Mouse (Mus musculus): Measurements from ENCODE around the gene Bfsp2. TPM values are rescaled to one million over a fixed set of nuclear protein-coding genes. Genes with fewer than 3 reads are reported as not detected.

Bfsp2 gene
- polyA plus RNA-seq, 1 experiment = 1.8 TPM

GRCm38 (mm10) chr9:103489096-103489495 is 8.9 kb upstream of the Bfsp2 start:
- 52% methylated on average over 7 of the region's 7 CpGs for WGBS

GRCm38 (mm10) chr9:103486262-103486661 is 6.0 kb upstream of the Bfsp2 start:
- no peak for DNase-seq (ENCODE audit: low read depth, low spot score)
- WGBS = 78% methylated on average over 6 of the region's 6 CpGs

More at GRCm38 (mm10) chr9:103489096-103489495, 8.9 kb upstream of the Bfsp2 start:
- DNase-seq (ENCODE audit: low read depth, low spot score) = no peak

GRCm38 (mm10) chr9:103485606-103486005 is 5.4 kb upstream of the Bfsp2 start:
- WGBS = 38% methylated on average over 8 of the region's 8 CpGs
- DNase-seq (ENCODE audit: low read depth, low spot score) = no peak

- DNase-seq (ENCODE audit: low read depth, low spot score) = no peak
- 56% methylated on average over 8 of the region's 8 CpGs for WGBS
Observed at GRCm38 (mm10) chr9:103480603-103481220, 492 bp upstream of the Bfsp2 start.

- 48% methylated on average over 6 of the region's 6 CpGs for WGBS
- DNase-seq (ENCODE audit: low read depth, low spot score) = no peak
Observed at GRCm38 (mm10) chr9:103475414-103475813, 4.8 kb downstream of the Bfsp2 start.

DNA sequence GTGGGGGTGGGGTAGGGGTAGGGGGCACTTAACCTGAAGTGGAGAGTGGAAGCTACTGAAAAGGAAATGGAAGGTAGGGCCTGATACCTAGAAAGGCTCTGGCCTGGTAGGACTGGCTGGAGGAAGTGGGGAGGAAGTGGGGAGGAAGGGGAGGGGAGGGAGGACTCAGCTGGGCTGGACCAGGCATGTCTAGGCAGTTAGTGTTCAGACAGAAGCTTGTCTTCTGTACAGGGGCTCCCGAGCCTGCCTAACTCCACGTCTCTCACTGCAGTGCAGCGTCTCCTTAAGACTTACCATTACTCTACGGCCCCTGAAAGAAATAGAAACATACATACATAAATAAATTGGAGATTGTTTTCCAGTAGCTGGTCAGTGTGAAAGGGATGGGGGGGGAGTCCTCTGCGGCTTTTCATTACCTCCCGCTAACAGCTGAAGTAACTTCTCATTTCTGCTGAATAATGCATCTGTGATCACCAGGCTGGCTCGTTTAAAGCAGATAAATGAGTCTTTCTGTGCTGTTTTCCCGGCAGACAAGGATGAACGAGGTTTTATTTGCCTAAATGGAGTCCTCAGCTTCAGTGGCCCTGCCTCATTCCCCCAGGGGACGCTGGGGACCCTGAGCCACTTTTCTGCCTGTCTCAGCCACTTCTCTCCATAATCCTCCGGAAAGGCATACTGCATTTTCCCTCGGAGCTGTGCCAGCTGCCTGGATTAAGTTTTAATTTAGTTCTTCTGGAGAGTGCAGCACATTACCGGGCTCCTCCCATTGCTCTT is 6.1 kb downstream of the Bfsp2 start:
- WGBS = 47% methylated on average over 13 of the region's 13 CpGs
- no peak for DNase-seq (ENCODE audit: low read depth, low spot score)

GRCm38 (mm10) chr9:103471784-103472183 is 8.4 kb downstream of the Bfsp2 start:
- WGBS = 27% methylated on average over 11 of the region's 11 CpGs
- DNase-seq (ENCODE audit: low read depth, low spot score) = no peak

DNA sequence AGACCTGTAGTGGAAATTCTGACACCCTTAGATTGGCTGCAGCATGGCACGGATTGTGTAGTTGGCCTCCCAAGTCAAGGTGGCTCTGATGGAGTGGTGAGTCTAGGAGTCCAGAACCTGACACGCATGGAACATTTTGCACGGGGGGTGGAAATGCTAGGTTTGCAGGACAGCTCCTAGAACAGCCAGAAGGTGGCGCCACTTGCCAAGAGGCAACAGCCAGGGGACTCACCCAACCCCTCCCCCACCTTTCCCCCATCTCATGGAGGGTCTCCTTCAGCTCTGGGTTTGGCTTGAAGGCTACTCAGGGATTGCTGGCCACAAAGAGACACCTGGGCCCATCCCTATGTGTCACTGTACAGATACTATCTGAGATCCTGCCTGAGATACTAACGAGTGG is 10.7 kb downstream of the Bfsp2 start:
- 57% methylated on average over 5 of the region's 5 CpGs for WGBS
- DNase-seq (ENCODE audit: low read depth, low spot score) = no peak

GRCm38 (mm10) chr9:103468911-103469310 is 11.3 kb downstream of the Bfsp2 start:
- no peak for DNase-seq (ENCODE audit: low read depth, low spot score)
- WGBS = 84% methylated on average over 7 of the region's 7 CpGs

GRCm38 (mm10) chr9:103465711-103466220 is 14.5 kb downstream of the Bfsp2 start:
- DNase-seq (ENCODE audit: low read depth, low spot score) = no peak
- WGBS = 73% methylated on average over 13 of the region's 13 CpGs

- 40% methylated on average over 1 of the region's 1 CpGs for WGBS
- no peak for DNase-seq (ENCODE audit: low read depth, low spot score)
Observed at GRCm38 (mm10) chr9:103465293-103465692, 14.9 kb downstream of the Bfsp2 start.

DNA sequence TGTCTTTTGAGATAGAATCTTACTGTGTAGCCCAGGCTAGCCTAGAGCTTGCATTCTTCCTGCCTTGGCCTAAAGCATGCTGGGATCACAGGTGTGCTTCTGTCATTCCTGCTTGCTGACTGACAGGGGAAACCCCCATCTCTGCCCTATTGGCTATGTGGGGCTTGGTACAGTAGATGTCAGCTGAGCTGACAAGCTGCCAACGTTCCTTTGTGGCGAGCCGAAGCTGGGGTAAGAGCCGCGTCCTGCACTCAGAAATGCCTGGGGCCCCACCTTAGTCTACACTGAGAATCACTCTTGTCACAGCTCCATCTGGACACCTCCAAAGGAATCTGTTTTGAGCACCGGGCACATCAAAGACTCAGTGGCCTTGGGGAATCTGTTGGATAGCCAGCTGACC is 16.4 kb downstream of the Bfsp2 start:
- no peak for DNase-seq (ENCODE audit: low read depth, low spot score)
- WGBS = 55% methylated on average over 6 of the region's 6 CpGs

GRCm38 (mm10) chr9:103459839-103460238 is 20.4 kb downstream of the Bfsp2 start:
- 55% methylated on average over 2 of the region's 2 CpGs for WGBS
- no peak for DNase-seq (ENCODE audit: low read depth, low spot score)

DNA sequence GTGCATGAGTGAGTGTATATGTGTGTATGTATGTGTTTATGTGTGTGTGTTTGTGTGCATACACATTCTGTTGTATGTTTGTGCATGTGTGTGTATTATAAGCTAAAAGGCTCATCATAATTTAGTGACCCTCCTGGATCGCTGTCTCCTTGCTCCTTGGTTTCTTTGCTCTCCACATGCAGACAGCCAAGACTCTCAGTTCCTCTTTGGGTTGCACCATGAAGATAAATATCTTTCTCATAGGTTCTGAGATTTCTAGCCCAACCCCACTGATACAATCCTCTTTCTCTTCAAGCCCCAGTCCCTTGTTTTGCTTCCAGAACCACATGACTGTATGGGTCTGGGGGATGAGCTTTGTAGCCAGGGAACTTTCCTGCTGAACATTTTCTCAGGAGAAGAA is 20.9 kb downstream of the Bfsp2 start:
- 95% methylated on average over 1 of the region's 1 CpGs for WGBS
- DNase-seq (ENCODE audit: low read depth, low spot score) = no peak

GRCm38 (mm10) chr9:103449651-103450050 is 30.6 kb downstream of the Bfsp2 start:
- WGBS = 80% methylated on average over 6 of the region's 6 CpGs
- no peak for DNase-seq (ENCODE audit: low read depth, low spot score)

GRCm38 (mm10) chr9:103449092-103449491 is 31.1 kb downstream of the Bfsp2 start:
- 39% methylated on average over 7 of the region's 7 CpGs for WGBS
- DNase-seq (ENCODE audit: low read depth, low spot score) = no peak

DNA sequence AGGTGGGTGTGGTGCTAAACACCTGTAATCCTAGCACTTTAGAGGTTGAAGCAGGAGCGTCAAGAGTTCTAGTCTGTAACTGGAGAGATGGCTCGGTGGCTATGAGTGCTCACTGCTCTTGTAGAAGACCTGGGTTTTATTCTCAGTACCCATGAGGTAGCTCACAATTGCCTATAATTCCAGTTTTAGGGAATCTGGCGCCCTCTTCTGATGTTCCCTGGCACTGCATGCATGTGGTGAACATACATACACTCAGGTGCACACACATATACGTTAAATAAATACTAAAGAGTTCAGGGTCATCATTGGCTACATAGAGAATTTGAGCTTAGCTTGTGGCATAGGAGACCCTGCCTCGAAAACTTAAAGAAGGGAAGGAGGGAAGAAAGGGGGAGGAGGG is 35.6 kb downstream of the Bfsp2 start:
- 90% methylated on average over 5 of the region's 5 CpGs for WGBS
- no peak for DNase-seq (ENCODE audit: low read depth, low spot score)

DNA sequence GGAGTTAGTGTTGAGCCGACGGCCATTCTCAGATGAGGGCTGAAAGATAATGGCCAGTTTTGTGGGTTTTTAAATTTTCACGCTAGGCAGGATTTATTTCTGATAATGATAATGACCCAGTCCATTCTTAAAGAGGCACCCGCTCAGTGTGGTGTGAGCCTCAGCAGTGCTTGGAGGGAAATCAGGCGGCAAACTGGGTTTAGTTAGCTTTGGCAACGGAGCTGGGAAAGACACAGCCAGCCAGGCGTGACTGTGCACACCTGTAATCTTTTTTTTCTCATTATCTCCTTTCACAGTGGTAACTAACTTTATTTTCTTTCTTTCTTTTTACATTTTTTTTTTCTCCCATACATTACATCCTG is 36.4 kb downstream of the Bfsp2 start:
- DNase-seq (ENCODE audit: low read depth, low spot score) = no peak
- WGBS = 55% methylated on average over 7 of the region's 7 CpGs

- WGBS = 28% methylated on average over 13 of the region's 13 CpGs
Observed at GRCm38 (mm10) chr9:103443121-103443823, 36.9 kb downstream of the Bfsp2 start.

GRCm38 (mm10) chr9:103440597-103440996 is 39.6 kb downstream of the Bfsp2 start:
- WGBS = 28% methylated on average over 3 of the region's 3 CpGs
- no peak for DNase-seq (ENCODE audit: low read depth, low spot score)

More at GRCm38 (mm10) chr9:103443121-103443823, 36.9 kb downstream of the Bfsp2 start:
- no peak for DNase-seq (ENCODE audit: low read depth, low spot score)

All from large intestine, adult 2 months (tissue).